Mouse (Mus musculus) CH12.LX (cell line): ENCODE measurements around the gene Gatad1.

Source experiments
- CTCF ChIP-seq, 2 experiments: IDR thresholded peaks in 1 of 2; conservative IDR thresholded peaks in 1 of 2; 2 replicates each; pipeline ENCODE4 v1.5.1; 2011 to 2012; ENCODE audit warnings: low read depth in 2 of 2, low read length in 2 of 2, improper control_type of control experiment in 1 of 2, inconsistent platforms in 1 of 2, mild to moderate bottlenecking in 1 of 2, moderate library complexity in 1 of 2
- EP300 ChIP-seq: IDR thresholded peaks from 2 replicates; pipeline ENCODE4 v1.6.1; 2011; ENCODE audit warnings: low read length, improper control_type of control experiment
- KAT2A ChIP-seq: IDR thresholded peaks from 2 replicates; pipeline ENCODE4 v1.6.1; 2012; ENCODE audit warnings: low read length, improper control_type of control experiment, inconsistent platforms; ENCODE audit not compliant: insufficient replicate concordance
- ZNF384 ChIP-seq: IDR thresholded peaks from 2 replicates; pipeline ENCODE4 v1.6.1; 2012; ENCODE audit warnings: low read depth, low read length, improper control_type of control experiment, inconsistent platforms

- no peak for TF ChIP-seq CTCF (conservative IDR thresholded peaks at IDR 0.05 in 1 of 2, IDR thresholded peaks at IDR 0.05 in 1 of 2; ENCODE audit: low read depth in 2 of 2, low read length in 2 of 2)
- no peak for TF ChIP-seq EP300
- no peak for TF ChIP-seq ZNF384
- no peak for TF ChIP-seq KAT2A
Observed at GRCm38 (mm10) chr5:3651621-3652020, 5.4 kb downstream of the Gatad1 start.
